Comparison of ENCODE assay signal across 9 mouse cellular contexts in genomic region chr11:108995196-108995989, GRCm38 (mm10).
DNase-seq lines count a peak whose midpoint lies in the region.
"Had no signal": no experiment of that assay in that cellular context is flagged by ENCODE, and none has a peak within 500 bp of the region (broad histone marks: within the 10 kb centered on the region; RNA-seq: fewer than 3 reads in every experiment).

No protein-coding gene starts in this region.

- DNase-seq in adrenal gland, postnatal 10 days, result peak; percentile 66
- no peak for DNase-seq in adrenal gland, postnatal 4 days (ENCODE audit: low spot score in 2 of 2)
- peak; percentile 21 for DNase-seq in layer of hippocampus, adult 9-11 months
- no peak for DNase-seq in layer of hippocampus, postnatal 25 days (ENCODE audit: extremely low spot score in 1 of 2, low spot score in 1 of 2)
- DNase-seq in adrenal gland, postnatal 25 days, result peak; percentile 42
- DNase-seq in left cerebral cortex, adult 8-10 months (ENCODE audit: low spot score in 2 of 2), result peak; percentile 18 to 45
- no peak for DNase-seq in heart, adult 11 months
- no peak for DNase-seq in urinary bladder, postnatal 14 days (ENCODE audit: low spot score)
- DNase-seq: lung, embryonic 14.5 days had no signal

Comparison
In these comparisons a context has a peak if more than half of its experiments do, and no peak if none do; other contexts are left out.
1. DNase-seq: peak in adrenal gland, postnatal 10 days (single experiment), layer of hippocampus, adult 9-11 months (single experiment), adrenal gland, postnatal 25 days (single experiment) and left cerebral cortex, adult 8-10 months (2 of 2); none in adrenal gland, postnatal 4 days (0 of 2), layer of hippocampus, postnatal 25 days (0 of 2), heart, adult 11 months (single experiment) and urinary bladder, postnatal 14 days (single experiment).